Mouse (Mus musculus): Measurements from ENCODE around the gene Gm43191.

- TF ChIP-seq POLR2A (IDR thresholded peaks at IDR 0.05; ENCODE audit: low read depth, low read length) = no peak
- no peak for TF ChIP-seq CTCF (IDR thresholded peaks at IDR 0.05; ENCODE audit: extremely low read depth, insufficient read depth, insufficient read length, insufficient replicate concordance)
These were observed 45.3 kb downstream of the Gm43191 start for GRCm38 (mm10) chr3:116635799-116636198.
